ENCODE assay signal across 29 mouse cellular contexts in the genomic region with DNA sequence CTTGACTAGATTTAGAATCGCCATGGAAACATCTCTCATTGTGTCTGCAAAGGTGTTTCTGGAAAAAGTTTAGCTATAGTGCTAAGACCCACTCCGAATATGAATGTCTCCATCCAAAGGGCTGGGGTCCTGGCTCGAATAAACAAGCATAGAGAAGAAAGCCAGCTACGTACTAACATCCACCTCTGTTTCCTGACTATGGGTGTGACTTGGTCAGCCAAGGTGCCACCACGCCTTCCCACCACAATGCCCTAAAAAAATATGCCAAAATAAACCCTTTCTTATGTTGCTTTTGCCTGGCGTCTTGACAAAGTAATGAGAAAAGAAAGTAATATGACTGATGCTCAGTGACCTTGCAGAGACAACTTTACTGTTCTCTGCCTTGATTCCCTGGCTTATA. TPM values are rescaled to one million over a fixed set of nuclear protein-coding genes. Genes with fewer than 3 reads are reported as not detected.
DNase-seq lines count a peak whose midpoint lies in the region.
"Had no signal": no experiment of that assay in that cellular context is flagged by ENCODE, and none has a peak within 500 bp of the region (broad histone marks: within the 10 kb centered on the region; RNA-seq: fewer than 3 reads in every experiment).

No protein-coding gene starts in this region.

- H3K4me3 ChIP-seq in macrophage (ENCODE audit: inconsistent target), result peak overlapping the region; percentile 56; the same call in 1 of the 2 replicates
- H3K4me3 ChIP-seq: embryonic facial prominence, embryonic 10.5 days; embryonic facial prominence, embryonic 12.5 days; forebrain, embryonic 13.5 days; forebrain, embryonic 15.5 days had no signal

- 93% methylated on average over 6 of the region's 6 CpGs for WGBS in macrophage (ENCODE audit: missing documents)

- peak; percentile 49 for DNase-seq in heart, adult 11 months
- no peak for DNase-seq in heart, postnatal 4 days
- peak; percentile 13 for DNase-seq in 3T3-L1 (ENCODE audit: low read depth, low spot score)
- DNase-seq in kidney, adult 11 months, result no peak
- no peak for DNase-seq in adrenal gland, postnatal 4 days (ENCODE audit: low spot score in 2 of 2)
- DNase-seq: adrenal gland, adult 8-10 months; adrenal gland, postnatal 14 days; adrenal gland, postnatal 36 days; cerebellum, adult 11 months; cerebellum, adult 18-20 months; cerebellum, adult 8-10 months; cerebellum, adult 9-11 months; cerebellum, postnatal 14 days; cerebellum, postnatal 36 days; forebrain, postnatal 0 days had no signal

- H3K36me3 ChIP-seq in macrophage (ENCODE audit: inconsistent target), result peaks cover 32% of the 10 kb centered on the region
- H3K36me3 ChIP-seq: embryonic facial prominence, embryonic 10.5 days; embryonic facial prominence, embryonic 12.5 days; forebrain, embryonic 15.5 days had no signal

- H3K27ac ChIP-seq in macrophage, result no peak overlapping the region
- H3K27ac ChIP-seq: embryonic facial prominence, embryonic 10.5 days; embryonic facial prominence, embryonic 12.5 days; forebrain, embryonic 13.5 days; forebrain, embryonic 15.5 days had no signal

- peaks cover 70% of the 10 kb centered on the region for H3K79me2 ChIP-seq in macrophage (ENCODE audit: inconsistent target)

RNA-seq across cellular contexts. Expression of gene Fcgr2b, which starts 3.9 kb away (rescaled TPM):
- total RNA-seq in heart, postnatal 4 days (2021), result 1 to 10 TPM; 1.3 TPM
- 1,000 to 10,000 TPM in 14 of 26 experiments, 100 to 1,000 TPM in 12; 552 to 2,008 (median 1,011) TPM for total RNA-seq in macrophage (2018; cell fraction: chromatin; rRNA removed)
- 100 to 1,000 TPM; 224 to 730 (median 474) TPM for total RNA-seq in macrophage (2018; cell fraction: cytosol; rRNA removed)
- 1,000 to 10,000 TPM in 21 of 26 experiments, 100 to 1,000 TPM in 5; 780 to 1,818 (median 1,207) TPM for total RNA-seq in macrophage (2018; cell fraction: nucleus; rRNA removed)
- polyA plus RNA-seq in macrophage (2018), result 372 to 843 TPM (median 791 TPM) in 3 replicates
- 10 to 100 TPM in 1 of 2 experiments, 1 to 10 TPM in 1; 7.0 to 11.3 TPM for total RNA-seq in adrenal gland, postnatal 4 days (2021)
- polyA plus RNA-seq: embryonic facial prominence, embryonic 10.5 days had no signal

RNA-seq across cellular contexts. Expression of gene Fcrla, which starts 45.1 kb away (rescaled TPM):
- under 1 TPM; 0.31 to 0.34 TPM for total RNA-seq in heart, postnatal 4 days (2021)
- 1 to 10 TPM in 5 of 26 experiments, under 1 TPM in 4, not detected in 17; 0.58 to 2.7 (median 1.1) TPM for total RNA-seq in macrophage (2018; cell fraction: chromatin; rRNA removed)
- total RNA-seq in macrophage (2018; cell fraction: cytosol; rRNA removed), result 1 to 10 TPM in 2 of 26 experiments, under 1 TPM in 17, not detected in 7; 0.11 to 1.1 (median 0.52) TPM
- total RNA-seq in macrophage (2018; cell fraction: nucleus; rRNA removed), result 1 to 10 TPM in 6 of 26 experiments, under 1 TPM in 7, not detected in 13; 0.46 to 4.4 (median 1.00) TPM
- 0.26 to 0.79 TPM (median 0.56 TPM) in 3 replicates for polyA plus RNA-seq in macrophage (2018)
- total RNA-seq in adrenal gland, postnatal 4 days (2021), result 1 to 10 TPM in 1 of 2 experiments, under 1 TPM in 1; 0.64 to 1.0 TPM
- total RNA-seq: common myeloid progenitor, adult 5-6 weeks; ES-E14; forebrain, postnatal 0 days had no signal
- polyA plus RNA-seq: brain, embryonic 14.5 days; C2C12; embryonic facial prominence, embryonic 10.5 days; embryonic facial prominence, embryonic 12.5 days; embryonic facial prominence, embryonic 14.5 days; forebrain, embryonic 11.5 days; forebrain, embryonic 13.5 days; forebrain, embryonic 15.5 days; Patski had no signal

RNA-seq across cellular contexts. Expression of gene Fcgr4, which starts 46.2 kb away (rescaled TPM):
- total RNA-seq in heart, postnatal 4 days (2021), result under 1 TPM; 0.36 to 0.56 TPM
- 10 to 100 TPM in 18 of 26 experiments, 1 to 10 TPM in 8; 2.8 to 51.5 (median 15.7) TPM for total RNA-seq in macrophage (2018; cell fraction: chromatin; rRNA removed)
- 100 to 1,000 TPM; 164 to 540 (median 249) TPM for total RNA-seq in macrophage (2018; cell fraction: cytosol; rRNA removed)
- 100 to 1,000 TPM in 12 of 26 experiments, 10 to 100 TPM in 14; 45.3 to 292 (median 97.1) TPM for total RNA-seq in macrophage (2018; cell fraction: nucleus; rRNA removed)
- 192 to 337 TPM (median 269 TPM) in 3 replicates for polyA plus RNA-seq in macrophage (2018)
- 1 to 10 TPM; 1.8 to 2.1 TPM for total RNA-seq in adrenal gland, postnatal 4 days (2021)
- polyA plus RNA-seq: forebrain, embryonic 13.5 days had no signal

RNA-seq across cellular contexts. Expression of gene Fcrlb, which starts 59.8 kb away (rescaled TPM):
- total RNA-seq in heart, postnatal 4 days (2021), result not detected
- 1 to 10 TPM in 2 of 26 experiments, under 1 TPM in 1, not detected in 23; 0.49 to 6.0 (median 1.0) TPM for total RNA-seq in macrophage (2018; cell fraction: chromatin; rRNA removed)
- under 1 TPM in 19 of 26 experiments, not detected in 7; 0.11 to 0.67 (median 0.24) TPM for total RNA-seq in macrophage (2018; cell fraction: cytosol; rRNA removed)
- total RNA-seq in macrophage (2018; cell fraction: nucleus; rRNA removed), result 1 to 10 TPM in 5 of 26 experiments, under 1 TPM in 7, not detected in 14; 0.43 to 5.2 (median 0.76) TPM
- 0.47 to 0.68 TPM in 2 of 3 replicates, not detected in the other for polyA plus RNA-seq in macrophage (2018)
- not detected for total RNA-seq in adrenal gland, postnatal 4 days (2021)
- total RNA-seq: adrenal gland, adult 18-20 months; adrenal gland, adult 8-10 months; adrenal gland, postnatal 14 days; adrenal gland, postnatal 36 days; common myeloid progenitor, adult 5-6 weeks; ES-E14; forebrain, postnatal 0 days had no signal
- polyA plus RNA-seq: activated CD4-positive, CD25-positive, alpha-beta regulatory T cell, adult 4 months; C2C12; embryonic facial prominence, embryonic 10.5 days; embryonic facial prominence, embryonic 12.5 days; embryonic facial prominence, embryonic 14.5 days; forebrain, embryonic 11.5 days; forebrain, embryonic 13.5 days had no signal

Comparison
In these comparisons a context has a peak if more than half of its experiments do, and no peak if none do; other contexts are left out.
1. DNase-seq: peak in heart, adult 11 months (single experiment) and 3T3-L1 (single experiment); none in heart, postnatal 4 days (single experiment), kidney, adult 11 months (single experiment) and adrenal gland, postnatal 4 days (0 of 2).